Mouse (Mus musculus): ENCODE data around the gene Ercc8.

DNA sequence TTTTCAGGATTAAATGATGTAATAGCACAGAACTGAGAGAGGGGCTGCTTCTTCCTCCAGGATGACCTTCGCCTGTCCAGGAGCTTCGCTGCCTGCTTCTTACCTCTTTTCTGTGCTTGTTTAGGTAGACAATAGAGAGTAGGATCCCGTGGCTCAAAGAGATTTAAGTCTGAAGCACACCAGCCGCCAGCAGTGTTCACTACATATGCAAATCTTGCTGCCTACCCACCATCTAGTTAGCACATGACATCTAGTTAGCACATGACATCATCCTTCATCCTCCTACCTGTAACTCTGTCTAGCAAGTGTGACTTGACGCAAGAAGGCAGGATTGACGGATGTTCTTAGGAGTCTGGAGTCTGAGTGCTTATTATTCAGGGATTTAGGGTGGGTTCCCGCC is 61.2 kb downstream of the Ercc8 start:
- TF ChIP-seq POLR2A (IDR thresholded peaks at IDR 0.05; ENCODE audit: borderline replicate concordance, low read depth, low read length): no peak
- no peak for TF ChIP-seq CTCF (IDR thresholded peaks at IDR 0.05; ENCODE audit: low read depth, low read length)
